Mouse (Mus musculus): ENCODE measurements around the gene Hps3.
A peak's percentile ranks its signal among the peaks of the same experiment; 100 is the strongest.
"Not testable (repeated sequence)": the region's sequence is repeated elsewhere in the genome, so short reads cannot be mapped to it uniquely, and the experiment has no call there.

Gene Hps3

GRCm38 (mm10) chr3:20034719-20035404 lies at the start of gene Hps3:
Hps3 (minus strand) TSS chr3:20035315.
- DNase-seq (ENCODE audit: low read depth, low spot score): peak; percentile 94

- DNase-seq (ENCODE audit: low read depth, low spot score): no peak
These were observed 47.0 kb upstream of the Hps3 start for GRCm38 (mm10) chr3:20082161-20082560.

GRCm38 (mm10) chr3:20076145-20077053 lies 41.3 kb upstream of the Hps3 start:
- peak; percentile 12 for DNase-seq (ENCODE audit: low read depth, low spot score)

GRCm38 (mm10) chr3:20058197-20058541 lies 23.1 kb upstream of the Hps3 start:
- no peak for DNase-seq (ENCODE audit: low read depth, low spot score)

- peak; percentile 97 for DNase-seq (ENCODE audit: low read depth, low spot score)
These were observed 22.4 kb upstream of the Hps3 start, which contains the start of gene Hltf for GRCm38 (mm10) chr3:20057306-20058196. Hltf (plus strand) TSS chr3:20057811.

- peak; percentile 46 for DNase-seq (ENCODE audit: low read depth, low spot score)
These were observed 9.6 kb upstream of the Hps3 start for GRCm38 (mm10) chr3:20044736-20045135.

- DNase-seq (ENCODE audit: low read depth, low spot score): not testable (repeated sequence)
These were observed 6.3 kb upstream of the Hps3 start for GRCm38 (mm10) chr3:20041461-20041860.

GRCm38 (mm10) chr3:20036069-20036468 lies 954 bp upstream of the Hps3 start:
- DNase-seq (ENCODE audit: low read depth, low spot score): no peak

- no peak for DNase-seq (ENCODE audit: low read depth, low spot score)
These were observed 1.1 kb downstream of the Hps3 start for GRCm38 (mm10) chr3:20033761-20034718.

GRCm38 (mm10) chr3:20030807-20031206 lies 4.3 kb downstream of the Hps3 start:
- no peak for DNase-seq (ENCODE audit: low read depth, low spot score)

GRCm38 (mm10) chr3:20028640-20029039 lies 6.5 kb downstream of the Hps3 start:
- DNase-seq (ENCODE audit: low read depth, low spot score): no peak

GRCm38 (mm10) chr3:20027788-20028187 lies 7.3 kb downstream of the Hps3 start:
- no peak for DNase-seq (ENCODE audit: low read depth, low spot score)

GRCm38 (mm10) chr3:20026996-20027689 lies 8.0 kb downstream of the Hps3 start:
- DNase-seq (ENCODE audit: low read depth, low spot score): no peak

- no peak for DNase-seq (ENCODE audit: low read depth, low spot score)
These were observed 8.6 kb downstream of the Hps3 start for GRCm38 (mm10) chr3:20026481-20026880.

GRCm38 (mm10) chr3:20023832-20024231 lies 11.3 kb downstream of the Hps3 start:
- DNase-seq (ENCODE audit: low read depth, low spot score): peak; percentile 97

- DNase-seq (ENCODE audit: low read depth, low spot score): no peak
These were observed 17.0 kb downstream of the Hps3 start for GRCm38 (mm10) chr3:20018076-20018475.

- DNase-seq (ENCODE audit: low read depth, low spot score): no peak
These were observed 20.7 kb downstream of the Hps3 start for GRCm38 (mm10) chr3:20014454-20014853.

- DNase-seq (ENCODE audit: low read depth, low spot score): not testable (repeated sequence)
These were observed 24.2 kb downstream of the Hps3 start for GRCm38 (mm10) chr3:20010905-20011304.

GRCm38 (mm10) chr3:20010464-20010863 lies 24.7 kb downstream of the Hps3 start:
- peak; percentile 15 for DNase-seq (ENCODE audit: low read depth, low spot score)

GRCm38 (mm10) chr3:20007759-20008158 lies 27.4 kb downstream of the Hps3 start:
- DNase-seq (ENCODE audit: low read depth, low spot score): no peak
